Mouse (Mus musculus) cortical plate, adult 2 months (tissue): Measurements from ENCODE around the gene Sun1.

Source experiments
- CTCF ChIP-seq: fragments of 200-500 bp; IDR thresholded peaks from 2 replicates; pipeline ENCODE4 v1.5.1; 2011; ENCODE audit warnings: mild to moderate bottlenecking, control low read depth, low read length; ENCODE audit not compliant: insufficient read depth; ENCODE audit errors: extremely low read depth
- POLR2A ChIP-seq: fragments of 200-500 bp; IDR thresholded peaks from 2 replicates; pipeline ENCODE4 v1.6.1; 2011; ENCODE audit warnings: mild to moderate bottlenecking, low read length, control low read depth; ENCODE audit not compliant: insufficient read depth; ENCODE audit errors: extremely low read depth

DNA sequence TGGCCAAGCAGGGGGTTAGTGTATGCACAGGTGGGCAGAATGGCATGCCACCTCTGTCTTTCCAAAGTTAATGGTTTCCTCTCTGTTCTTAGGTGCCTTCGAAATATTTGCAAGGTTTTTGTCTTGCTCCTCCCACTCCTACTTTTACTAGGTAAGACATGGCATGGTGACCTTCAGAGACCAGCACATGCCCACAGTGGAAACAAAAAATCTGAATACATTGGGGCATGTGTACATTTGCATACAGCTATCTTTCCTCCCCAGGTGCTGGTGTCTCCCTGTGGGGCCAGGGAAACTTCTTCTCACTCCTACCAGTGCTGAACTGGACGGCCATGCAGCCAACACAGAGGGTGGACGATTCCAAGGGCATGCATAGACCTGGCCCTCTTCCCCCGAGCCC, 34.0 kb downstream of the Sun1 start:
- TF ChIP-seq CTCF (no peak), POLR2A (no peak)
